Mouse (Mus musculus) hindbrain, embryonic 15.5 days (tissue): ENCODE data around the gene Sf3b3. TPM values are rescaled to one million over a fixed set of nuclear protein-coding genes. Genes with fewer than 3 reads are reported as not detected.

Source experiments
- ATAC-seq: fragments of 200-750 bp; cut with Nextera tagmentation; 2 replicates; pipeline ENCODE4 v1.8.0; 2017; ENCODE audit warnings: low read depth, moderate number of reproducible peaks, moderate TSS enrichment; ENCODE audit not compliant: low FRiP score
- H3K27ac ChIP-seq: fragments of 300-500 bp; sonication (generic); replicated peaks from 2 replicates; pipeline ENCODE4 v1.5.1; 2015; ENCODE audit warnings: mild to moderate bottlenecking, inconsistent platforms
- H3K27me3 ChIP-seq: fragments of 300-500 bp; sonication (generic); 2 replicates; pipeline ENCODE4 v1.6.1; 2015; ENCODE audit warnings: control low read depth, inconsistent platforms
- H3K36me3 ChIP-seq: fragments of 300-500 bp; sonication (generic); 2 replicates; pipeline ENCODE4 v1.6.1; 2015; ENCODE audit warnings: control low read depth, inconsistent platforms
- H3K4me1 ChIP-seq: fragments of 300-500 bp; sonication (generic); replicated peaks from 2 replicates; pipeline ENCODE4 v1.6.1; 2015; ENCODE audit warnings: control low read depth, inconsistent platforms
- H3K4me2 ChIP-seq: fragments of 300-500 bp; sonication (generic); 2 replicates; pipeline ENCODE4 v1.6.1; 2015; ENCODE audit warnings: moderate library complexity, mild to moderate bottlenecking, inconsistent platforms
- H3K4me3 ChIP-seq: fragments of 300-500 bp; sonication (generic); 2 replicates; pipeline ENCODE4 v1.5.1; 2015; ENCODE audit warnings: mild to moderate bottlenecking, inconsistent platforms
- H3K9ac ChIP-seq: fragments of 300-500 bp; sonication (generic); 2 replicates; pipeline ENCODE4 v1.6.1; 2015; ENCODE audit warnings: inconsistent platforms
- H3K9me3 ChIP-seq: fragments of 300-500 bp; sonication (generic); 2 replicates; pipeline ENCODE4 v1.6.1; 2016; ENCODE audit warnings: control low read depth, inconsistent platforms
- WGBS: fragments of 180-500 bp; shearing (Covaris S2); methylation state at CpG from one replicate; pipeline ENCODE4 v1.1.7; 2015; 5-methylcytosine and 5-hydroxymethylcytosine counted together
- polyA plus RNA-seq: library from polyadenylated mRNA; unstranded; fragments of >200 nt; fragmentation: Nextera tagmentation; extraction: Ambion mirVana; gene quantifications from 2 replicates; pipeline ENCODE4 v1.2.1, GENCODE M21; 2015

Gene Sf3b3
- polyA plus RNA-seq, 1 experiment from 2014 or later, result 90.7 TPM

GRCm38 (mm10) chr8:110785366-110785765, 61.2 kb downstream of the Sf3b3 start:
- no peaks in the 10 kb centered on the region for H3K9me3 ChIP-seq
- no peaks in the 10 kb centered on the region for H3K36me3 ChIP-seq
- H3K27ac ChIP-seq, result no peak overlapping the region
- no peak overlapping the region for H3K4me2 ChIP-seq
- no peak for ATAC-seq
- 54% methylated on average over 2 of the region's 2 CpGs for WGBS
- H3K27me3 ChIP-seq, result no peaks in the 10 kb centered on the region
- no peaks in the 10 kb centered on the region for H3K4me1 ChIP-seq
- no peak overlapping the region for H3K9ac ChIP-seq
- H3K4me3 ChIP-seq, result no peak overlapping the region

DNA sequence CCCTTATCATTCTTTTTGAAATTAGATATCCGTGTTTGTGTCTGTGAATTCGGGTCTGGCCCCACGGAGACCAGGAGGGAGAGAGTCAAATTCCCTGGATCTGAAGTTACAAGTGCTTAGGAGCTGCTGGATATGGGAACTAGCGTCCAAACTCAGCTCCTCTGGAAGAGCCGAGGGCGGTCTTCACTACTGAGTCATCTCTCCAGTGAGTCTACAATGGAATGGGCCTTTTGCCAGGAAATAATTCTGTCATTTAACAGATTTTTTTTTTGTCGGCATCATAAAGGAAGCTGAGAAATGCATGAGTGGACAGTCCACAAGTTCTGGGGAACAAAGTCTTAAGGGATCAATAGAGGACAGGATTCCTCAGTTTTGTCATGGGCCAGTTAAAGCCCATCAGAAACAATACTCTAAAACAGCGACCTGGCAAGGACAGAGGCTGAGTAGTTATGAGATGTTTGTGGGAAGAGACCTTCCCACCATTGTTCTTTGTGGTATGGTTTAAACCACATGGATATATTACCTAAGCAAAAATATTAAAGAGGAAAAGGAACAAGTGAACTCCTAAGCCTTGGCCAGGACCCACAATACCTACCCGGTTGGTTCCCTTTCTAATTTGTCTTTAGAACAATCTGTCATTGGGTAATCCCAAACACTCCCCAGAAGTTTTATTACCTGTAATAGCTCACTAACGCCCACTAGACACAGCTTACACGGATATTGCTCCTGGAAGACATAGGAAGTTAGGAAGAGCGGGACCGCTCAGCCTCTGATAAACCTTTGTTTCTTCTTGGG, 66.5 kb downstream of the Sf3b3 start:
- H3K27me3 ChIP-seq, result no peaks in the 10 kb centered on the region
- no peak overlapping the region for H3K27ac ChIP-seq
- no peak for ATAC-seq
- no peaks in the 10 kb centered on the region for H3K9me3 ChIP-seq
- H3K4me3 ChIP-seq, result no peak overlapping the region
- H3K36me3 ChIP-seq, result no peaks in the 10 kb centered on the region
- H3K9ac ChIP-seq, result no peak overlapping the region
- 84% methylated on average over 13 of the region's 13 CpGs for WGBS
- no peaks in the 10 kb centered on the region for H3K4me1 ChIP-seq
- no peak overlapping the region for H3K4me2 ChIP-seq

DNA sequence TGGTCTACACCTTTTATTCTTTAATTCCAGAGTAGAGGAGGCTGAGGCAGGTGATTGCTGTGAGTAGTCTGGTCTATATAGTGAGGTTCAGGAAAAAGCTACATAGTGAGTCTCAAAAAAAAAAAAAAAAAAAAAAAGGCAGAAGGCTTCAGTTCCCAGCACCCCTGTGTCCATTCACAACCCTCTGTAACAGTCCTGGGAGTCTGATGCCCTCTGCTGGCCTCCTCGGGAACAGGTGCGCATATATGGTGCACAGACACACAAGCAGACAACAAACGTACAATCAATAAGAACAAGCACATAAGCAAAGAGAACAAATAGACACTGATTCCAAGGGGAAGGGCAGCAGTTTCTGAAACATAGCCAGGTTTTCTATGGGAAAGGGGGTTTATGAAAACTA, 70.3 kb downstream of the Sf3b3 start:
- ATAC-seq, result no peak
- Histone ChIP-seq H3K4me3 (no peak overlapping the region), H3K27me3 (no peaks in the 10 kb centered on the region), H3K27ac (no peak overlapping the region), H3K4me2 (no peak overlapping the region), H3K36me3 (no peaks in the 10 kb centered on the region), H3K4me1 (no peaks in the 10 kb centered on the region), H3K9ac (no peak overlapping the region), H3K9me3 (no peaks in the 10 kb centered on the region)
- 96% methylated on average over 3 of the region's 3 CpGs for WGBS

DNA sequence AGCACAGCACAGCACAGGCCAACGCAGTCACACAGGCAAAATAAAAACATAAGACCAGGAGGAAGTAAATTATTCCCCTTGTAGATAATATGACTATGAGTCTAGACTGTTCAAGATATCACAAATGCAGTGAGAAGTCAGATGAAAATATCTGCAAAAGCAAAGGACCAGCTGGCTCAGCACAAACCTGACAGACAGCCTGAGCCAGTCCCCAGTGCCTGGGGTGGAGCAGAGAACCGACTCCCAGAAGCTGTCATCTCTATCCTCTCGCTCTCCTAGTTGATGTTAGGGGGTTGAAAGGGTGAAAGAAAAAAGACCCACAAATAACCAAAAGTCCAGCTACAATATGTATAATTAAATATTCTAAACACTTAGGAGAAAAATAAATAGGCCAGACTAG, 70.9 kb downstream of the Sf3b3 start:
- no peak for ATAC-seq
- Histone ChIP-seq H3K4me2 (no peak overlapping the region), H3K27ac (no peak overlapping the region), H3K4me3 (no peak overlapping the region), H3K4me1 (no peaks in the 10 kb centered on the region), H3K27me3 (no peaks in the 10 kb centered on the region), H3K36me3 (no peaks in the 10 kb centered on the region), H3K9ac (no peak overlapping the region), H3K9me3 (no peaks in the 10 kb centered on the region)
- 92% methylated on average over 3 of the region's 3 CpGs for WGBS

- whole genome bisulfite sequencing, result 78% methylated on average over 8 of the region's 8 CpGs
- no peaks in the 10 kb centered on the region for H3K9me3 ChIP-seq
Observed at GRCm38 (mm10) chr8:110775316-110775715, 71.3 kb downstream of the Sf3b3 start.

GRCm38 (mm10) chr8:110774725-110775124, 71.9 kb downstream of the Sf3b3 start:
- no peak overlapping the region for H3K4me2 ChIP-seq
- H3K9ac ChIP-seq, result no peak overlapping the region
- no peaks in the 10 kb centered on the region for H3K36me3 ChIP-seq
- H3K27me3 ChIP-seq, result no peaks in the 10 kb centered on the region
- ATAC-seq, result no peak
- H3K27ac ChIP-seq, result no peak overlapping the region
- H3K4me1 ChIP-seq, result no peaks in the 10 kb centered on the region
- WGBS, result 86% methylated on average over 6 of the region's 6 CpGs
- no peaks in the 10 kb centered on the region for H3K9me3 ChIP-seq
- no peak overlapping the region for H3K4me3 ChIP-seq

More at GRCm38 (mm10) chr8:110775316-110775715, 71.3 kb downstream of the Sf3b3 start:
- no peaks in the 10 kb centered on the region for H3K36me3 ChIP-seq
- H3K27me3 ChIP-seq, result no peaks in the 10 kb centered on the region
- H3K4me1 ChIP-seq, result no peaks in the 10 kb centered on the region
- no peak overlapping the region for H3K4me2 ChIP-seq
- H3K9ac ChIP-seq, result no peak overlapping the region
- no peak overlapping the region for H3K27ac ChIP-seq
- no peak for ATAC-seq
- H3K4me3 ChIP-seq, result no peak overlapping the region

DNA sequence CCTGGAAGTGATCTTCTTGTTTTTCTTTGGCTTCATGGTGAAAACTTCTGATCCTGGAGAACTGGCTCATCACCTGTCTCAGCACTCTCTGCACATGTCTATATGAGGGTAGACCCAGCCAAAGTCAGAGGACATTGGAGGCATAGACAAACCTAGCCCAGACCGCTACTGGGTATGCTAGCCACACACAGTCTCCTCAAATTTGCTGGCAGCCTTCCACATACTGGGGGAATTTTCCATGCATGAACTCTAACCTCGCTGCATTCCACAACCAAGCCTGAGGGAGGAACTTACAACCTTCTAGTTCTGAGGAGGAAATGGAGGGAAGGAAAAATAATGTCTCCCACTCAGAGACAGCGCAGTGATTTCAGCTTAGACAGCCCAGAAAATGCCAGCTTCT, 72.5 kb downstream of the Sf3b3 start:
- Histone ChIP-seq H3K27ac (no peak overlapping the region), H3K4me2 (no peak overlapping the region), H3K9ac (no peak overlapping the region), H3K9me3 (no peaks in the 10 kb centered on the region), H3K4me3 (no peak overlapping the region), H3K4me1 (no peaks in the 10 kb centered on the region), H3K36me3 (no peaks in the 10 kb centered on the region), H3K27me3 (no peaks in the 10 kb centered on the region)
- WGBS, result 72% methylated on average over 3 of the region's 3 CpGs
- ATAC-seq, result no peak

GRCm38 (mm10) chr8:110772452-110772851, 74.1 kb downstream of the Sf3b3 start:
- no peak overlapping the region for H3K4me3 ChIP-seq
- H3K4me1 ChIP-seq, result no peaks in the 10 kb centered on the region
- no peaks in the 10 kb centered on the region for H3K9me3 ChIP-seq
- no peak overlapping the region for H3K9ac ChIP-seq
- no peaks in the 10 kb centered on the region for H3K36me3 ChIP-seq
- ATAC-seq, result no peak
- H3K4me2 ChIP-seq, result no peak overlapping the region
- no peak overlapping the region for H3K27ac ChIP-seq
- WGBS, result 80% methylated on average over 7 of the region's 7 CpGs
- no peaks in the 10 kb centered on the region for H3K27me3 ChIP-seq

GRCm38 (mm10) chr8:110767261-110767660, 79.3 kb downstream of the Sf3b3 start:
- H3K9me3 ChIP-seq, result no peaks in the 10 kb centered on the region
- no peaks in the 10 kb centered on the region for H3K4me1 ChIP-seq
- WGBS, result 91% methylated on average over 6 of the region's 6 CpGs
- no peak for ATAC-seq
- no peak overlapping the region for H3K4me2 ChIP-seq
- no peaks in the 10 kb centered on the region for H3K36me3 ChIP-seq
- H3K27ac ChIP-seq, result no peak overlapping the region
- no peak overlapping the region for H3K9ac ChIP-seq
- no peaks in the 10 kb centered on the region for H3K27me3 ChIP-seq
- no peak overlapping the region for H3K4me3 ChIP-seq

DNA sequence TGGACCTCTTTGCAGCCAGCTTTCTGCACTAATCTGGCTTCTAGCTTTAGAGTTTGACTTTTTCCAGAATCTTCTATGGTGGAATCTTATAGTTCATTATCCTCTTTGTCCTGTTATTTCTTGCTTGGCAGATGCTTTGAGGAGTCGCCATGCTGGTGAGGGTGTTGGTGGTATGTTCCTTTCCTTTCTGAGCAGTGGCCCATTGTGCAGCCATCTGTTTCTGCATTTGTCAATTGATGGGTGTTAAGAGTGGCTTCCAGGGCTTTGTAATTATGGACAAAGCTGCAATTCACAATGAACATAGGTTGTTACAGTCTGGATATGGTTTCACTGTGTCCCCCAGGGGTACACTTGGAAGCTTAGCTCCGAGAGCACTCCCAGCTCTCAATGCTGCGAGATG, 81.9 kb downstream of the Sf3b3 start:
- Histone ChIP-seq H3K4me1 (no peaks in the 10 kb centered on the region), H3K9ac (no peak overlapping the region), H3K4me2 (no peak overlapping the region), H3K9me3 (no peaks in the 10 kb centered on the region), H3K27me3 (no peaks in the 10 kb centered on the region), H3K4me3 (no peak overlapping the region), H3K27ac (no peak overlapping the region), H3K36me3 (no peaks in the 10 kb centered on the region)
- 46% methylated on average over 3 of the region's 3 CpGs for WGBS
- no peak for ATAC-seq

DNA sequence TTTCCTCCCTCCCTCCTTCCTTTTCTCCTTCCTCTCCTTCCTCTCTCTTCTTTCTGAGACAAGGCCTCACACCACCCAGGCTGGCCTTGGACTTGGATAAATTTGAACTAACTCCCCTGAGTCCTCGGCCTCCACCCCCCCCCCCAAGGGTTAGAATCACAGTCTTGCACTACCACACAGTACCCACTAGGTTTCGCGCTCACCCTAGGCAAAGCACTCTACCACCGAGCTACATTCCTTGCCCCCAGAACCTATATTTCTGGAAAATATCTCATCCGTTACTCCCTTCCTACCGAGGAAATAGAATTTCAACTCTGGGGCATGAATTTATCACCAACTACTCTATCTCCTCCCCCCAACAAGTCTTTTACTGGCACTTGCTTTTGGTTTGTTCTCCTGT, 84.6 kb downstream of the Sf3b3 start:
- Histone ChIP-seq H3K27ac (no peak overlapping the region), H3K4me1 (no peaks in the 10 kb centered on the region), H3K4me3 (no peak overlapping the region), H3K9me3 (no peaks in the 10 kb centered on the region), H3K4me2 (no peak overlapping the region), H3K27me3 (no peaks in the 10 kb centered on the region), H3K9ac (no peak overlapping the region), H3K36me3 (no peaks in the 10 kb centered on the region)
- 76% methylated on average over 6 of the region's 6 CpGs for WGBS
- ATAC-seq, result no peak

DNA sequence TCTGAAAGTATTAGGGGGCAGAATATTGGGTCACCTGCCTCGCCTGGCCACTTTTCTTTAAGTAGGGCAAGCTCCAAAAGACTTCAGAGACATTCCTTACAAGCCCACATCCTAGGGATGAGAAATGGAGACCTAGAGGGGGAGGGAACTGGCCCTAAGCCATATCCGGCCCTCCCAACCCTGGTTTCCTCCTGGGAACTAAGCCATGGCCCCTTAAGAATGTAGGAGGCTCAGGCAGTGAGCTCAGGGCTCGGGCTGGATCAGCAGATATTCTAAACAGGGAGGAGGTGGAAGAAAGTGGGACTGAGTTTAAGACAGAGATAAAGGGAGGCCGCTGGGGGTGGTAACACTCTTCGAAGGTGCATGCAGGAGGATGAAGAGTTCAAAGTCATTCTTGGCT, 85.4 kb downstream of the Sf3b3 start:
- Histone ChIP-seq H3K27me3 (no peaks in the 10 kb centered on the region), H3K9ac (no peak overlapping the region), H3K4me2 (no peak overlapping the region), H3K9me3 (no peaks in the 10 kb centered on the region), H3K4me1 (no peaks in the 10 kb centered on the region), H3K27ac (peak overlapping the region; percentile 42), H3K4me3 (no peak overlapping the region), H3K36me3 (no peaks in the 10 kb centered on the region)
- no peak for ATAC-seq
- WGBS, result 59% methylated on average over 5 of the region's 5 CpGs
